Mouse (Mus musculus) cortical plate, adult 2 months (tissue): ENCODE results near the gene Pip4k2c. TPM values are rescaled to one million over a fixed set of nuclear protein-coding genes. Genes with fewer than 3 reads are reported as not detected.
A peak's percentile ranks its signal among the peaks of the same experiment; 100 is the strongest.
"Not testable (repeated sequence)": the region's sequence is repeated elsewhere in the genome, so short reads cannot be mapped to it uniquely, and the experiment has no call there.

Experiments used
- H3K27ac ChIP-seq: fragments of 200-500 bp; 2 replicates; pipeline ENCODE4 v1.5.1; 2012; ENCODE audit warnings: low read length, control low read depth, inconsistent platforms; ENCODE audit not compliant: insufficient read depth
- H3K4me1 ChIP-seq: fragments of 200-500 bp; 2 replicates; pipeline ENCODE4 v1.6.1; 2011; ENCODE audit warnings: low read length; ENCODE audit not compliant: control insufficient read depth, insufficient read depth
- H3K4me3 ChIP-seq: fragments of 200-500 bp; 2 replicates; pipeline ENCODE4 v1.5.1; 2011; ENCODE audit warnings: mild to moderate bottlenecking, low read length, control low read depth; ENCODE audit not compliant: insufficient read depth
- CTCF ChIP-seq: fragments of 200-500 bp; IDR thresholded peaks from 2 replicates; pipeline ENCODE4 v1.5.1; 2011; ENCODE audit warnings: mild to moderate bottlenecking, control low read depth, low read length; ENCODE audit not compliant: insufficient read depth; ENCODE audit errors: extremely low read depth
- POLR2A ChIP-seq: fragments of 200-500 bp; IDR thresholded peaks from 2 replicates; pipeline ENCODE4 v1.6.1; 2011; ENCODE audit warnings: mild to moderate bottlenecking, low read length, control low read depth; ENCODE audit not compliant: insufficient read depth; ENCODE audit errors: extremely low read depth
- polyA plus RNA-seq: library from polyadenylated mRNA; depleted of rRNA; stranded (reverse); fragments of >200 nt; gene quantifications from 2 replicates; pipeline ENCODE4 v1.2.3, GENCODE M21; 2012

Gene Pip4k2c
- polyA plus RNA-seq, 1 experiment, result 116 TPM

GRCm38 (mm10) chr10:127165654-127166403 lies 45.6 kb downstream of the Pip4k2c start:
- H3K4me1 ChIP-seq, result peaks cover 2% of the 10 kb centered on the region; the same call in 1 of the 2 replicates
- TF ChIP-seq POLR2A (0 out of 2 replicates have a peak, but pooled peaks have one; percentile 20), CTCF (no peak)
- H3K4me3 ChIP-seq, result peak overlapping the region; percentile 94

GRCm38 (mm10) chr10:127165354-127165653 lies 46.1 kb downstream of the Pip4k2c start:
- no peak for TF ChIP-seq POLR2A
- no peak for TF ChIP-seq CTCF
- peak overlapping the region; percentile 93 for H3K27ac ChIP-seq

More at GRCm38 (mm10) chr10:127165654-127166403, 45.6 kb downstream of the Pip4k2c start:
- peak overlapping the region; percentile 93 for H3K27ac ChIP-seq

DNA sequence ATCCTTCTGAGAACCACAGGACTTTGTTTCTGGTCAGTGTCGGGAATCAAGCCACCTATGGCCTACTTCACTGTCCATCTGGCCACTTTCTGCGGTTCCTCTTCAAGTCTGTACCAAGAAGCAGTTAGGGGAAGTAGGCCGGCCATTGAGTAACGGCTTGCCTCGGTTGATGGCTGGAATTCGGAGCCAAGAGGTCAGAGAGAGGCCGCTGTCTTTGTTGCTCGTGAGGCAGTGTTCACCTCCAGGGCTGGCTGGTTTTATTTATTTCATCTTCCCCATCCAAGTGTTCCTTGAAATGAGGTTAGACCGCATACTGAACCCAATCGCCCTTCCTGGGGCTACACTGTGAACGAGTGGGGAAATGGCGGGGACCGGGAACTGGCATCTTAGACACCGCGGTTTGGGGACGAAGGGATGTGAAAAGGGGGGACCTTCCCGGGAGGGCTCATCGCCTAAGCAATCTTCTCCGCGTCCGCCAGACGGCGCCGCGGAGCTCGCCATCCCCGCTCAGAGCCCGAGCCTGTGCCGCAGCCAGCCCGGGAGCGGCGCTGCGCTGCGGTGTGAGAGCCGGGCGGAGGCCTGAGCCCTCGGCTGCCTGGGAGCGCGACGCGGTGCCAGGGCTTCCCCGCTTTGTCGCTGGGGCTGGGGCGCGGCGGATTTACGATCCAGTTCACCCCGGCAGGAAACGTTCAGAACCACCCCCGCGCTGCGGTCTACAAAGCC lies 46.6 kb downstream of the Pip4k2c start, which contains the start of gene B4galnt1:
Gene B4galnt1, plus strand, starts transcription at position 595 of the 723 bp plus-strand sequence.
- Histone ChIP-seq H3K27ac (peak within 1 kb of the TSS; percentile 93), H3K4me1 (peaks cover 2% of the 10 kb centered on the region; the same call in 1 of the 2 replicates), H3K4me3 (peak within 1 kb of the TSS; percentile 94)
- peak; percentile 61 for TF ChIP-seq CTCF
- peak; percentile 58; the same call in 1 of the 2 replicates for TF ChIP-seq POLR2A

More at GRCm38 (mm10) chr10:127165354-127165653, 46.1 kb downstream of the Pip4k2c start:
- peaks cover 2% of the 10 kb centered on the region; the same call in 1 of the 2 replicates for H3K4me1 ChIP-seq
- H3K4me3 ChIP-seq, result peak overlapping the region; percentile 94

- TF ChIP-seq POLR2A (no peak), CTCF (no peak)
- peak overlapping the region; percentile 94; the same call in 1 of the 2 replicates for H3K4me3 ChIP-seq
- H3K27ac ChIP-seq, result no peak overlapping the region
- H3K4me1 ChIP-seq, result peaks cover 2% of the 10 kb centered on the region; the same call in 1 of the 2 replicates
Measured at GRCm38 (mm10) chr10:127164190-127164589, 47.2 kb downstream of the Pip4k2c start.

GRCm38 (mm10) chr10:127162771-127163261 lies 48.6 kb downstream of the Pip4k2c start:
- H3K4me1 ChIP-seq, H3K4me3 ChIP-seq: not testable (repeated sequence)
- TF ChIP-seq POLR2A, result 0 out of 2 replicates have a peak, but pooled peaks have one; percentile 58
- peak overlapping the region; percentile 34; the same call in 1 of the 2 replicates for H3K27ac ChIP-seq

GRCm38 (mm10) chr10:127160728-127161127 lies 50.7 kb downstream of the Pip4k2c start:
- no peak overlapping the region for H3K27ac ChIP-seq
- no peak for TF ChIP-seq CTCF
- no peak for TF ChIP-seq POLR2A
- no peaks in the 10 kb centered on the region for H3K4me1 ChIP-seq
- no peak overlapping the region for H3K4me3 ChIP-seq

DNA sequence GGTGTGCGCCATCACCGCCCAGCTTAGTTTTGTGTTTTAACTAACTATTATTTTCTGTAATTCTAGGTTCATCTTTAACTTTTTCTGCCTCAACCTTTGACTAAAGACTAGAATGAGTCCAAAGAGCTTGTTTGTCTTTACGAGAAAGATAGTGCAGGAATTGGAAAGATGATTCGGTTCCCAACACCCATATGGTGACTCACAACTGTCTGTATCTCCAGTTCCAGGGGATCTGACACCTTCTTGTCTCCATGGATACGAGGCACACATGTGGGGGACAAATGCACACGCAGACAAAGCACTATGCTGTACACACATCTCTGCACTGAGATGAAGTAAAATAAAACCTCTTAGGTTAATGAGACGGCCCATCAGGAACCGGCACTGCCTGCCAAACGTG lies 51.3 kb downstream of the Pip4k2c start:
- H3K27ac ChIP-seq, result no peak overlapping the region
- H3K4me3 ChIP-seq, result no peak overlapping the region
- no peak for TF ChIP-seq CTCF
- no peak for TF ChIP-seq POLR2A
- H3K4me1 ChIP-seq, result no peaks in the 10 kb centered on the region

DNA sequence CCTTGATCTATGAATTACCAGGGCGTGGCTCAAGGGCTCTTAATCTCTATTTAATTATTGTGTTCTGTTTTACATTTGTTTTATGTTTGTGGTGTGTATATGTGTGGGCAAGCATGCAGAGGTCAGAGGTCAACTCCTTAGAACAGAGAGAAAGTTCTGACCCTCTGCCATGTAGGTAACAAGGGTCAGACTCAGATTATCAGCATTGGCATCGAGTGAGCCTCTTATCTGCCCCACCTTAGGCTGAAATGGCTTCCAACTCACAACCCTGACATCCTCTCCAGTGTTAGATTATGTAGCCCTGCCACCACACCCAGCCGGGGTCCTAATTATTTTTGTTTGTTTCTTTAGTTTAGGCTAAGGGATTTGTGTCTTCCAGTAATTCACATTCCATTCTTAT lies 52.9 kb downstream of the Pip4k2c start:
- Histone ChIP-seq H3K4me3 (no peak overlapping the region), H3K4me1 (no peaks in the 10 kb centered on the region), H3K27ac (no peak overlapping the region)
- TF ChIP-seq CTCF, result no peak
- no peak for TF ChIP-seq POLR2A

DNA sequence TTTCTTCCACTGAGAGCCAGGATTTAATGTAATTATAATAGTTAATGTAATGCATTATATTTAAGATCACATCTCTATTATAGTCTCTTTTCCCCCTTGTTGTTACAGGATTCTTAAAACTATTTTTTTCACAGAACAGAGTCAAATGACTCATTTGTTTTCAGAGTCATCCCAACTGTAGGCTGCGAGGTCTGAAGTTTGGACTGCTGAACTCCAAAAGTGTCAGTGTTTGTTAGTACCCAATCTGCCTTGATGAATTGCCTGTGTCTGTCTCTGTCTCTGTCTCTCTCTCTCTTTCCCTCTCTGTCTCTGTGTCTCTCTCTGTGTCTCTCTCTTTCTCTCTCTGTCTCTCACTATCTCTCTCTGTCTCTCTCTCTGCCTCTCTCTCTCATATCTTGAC lies 54.9 kb downstream of the Pip4k2c start:
- no peak overlapping the region for H3K27ac ChIP-seq
- TF ChIP-seq CTCF (no peak), POLR2A (no peak)
- H3K4me3 ChIP-seq, result no peak overlapping the region
- no peaks in the 10 kb centered on the region for H3K4me1 ChIP-seq
